11 mouse cellular contexts compared by ENCODE assay signal in genomic region chr10:94068701-94069100, GRCm38 (mm10). TPM values are rescaled to one million over a fixed set of nuclear protein-coding genes. Genes with fewer than 3 reads are reported as not detected.
DNase-seq lines count a peak whose midpoint lies in the region; ATAC-seq and TF ChIP-seq lines count a peak whose summit lies in the region.
"Had no signal": no experiment of that assay in that cellular context is flagged by ENCODE, and none has a peak within 500 bp of the region (broad histone marks: within the 10 kb centered on the region; RNA-seq: fewer than 3 reads in every experiment).

No protein-coding gene starts in this region.

- TF ChIP-seq EP300 in liver, postnatal 0 days (IDR thresholded peaks at IDR 0.05; ENCODE audit: low read depth): no peak; the same call in 1 of the 2 replicates

- H3K27me3 ChIP-seq in kidney, embryonic 15.5 days: no peaks in the 10 kb centered on the region
- no peaks in the 10 kb centered on the region for H3K27me3 ChIP-seq in liver, postnatal 0 days (ENCODE audit: insufficient read depth, low read length)
- no peaks in the 10 kb centered on the region for H3K27me3 ChIP-seq in midbrain, embryonic 15.5 days (replicated peaks)

- no peak overlapping the region for H3K4me3 ChIP-seq in kidney, embryonic 15.5 days (replicated peaks)
- H3K4me3 ChIP-seq in liver, postnatal 0 days (ENCODE audit: low read depth, low read length): no peak overlapping the region
- H3K4me3 ChIP-seq in midbrain, embryonic 15.5 days: no peak overlapping the region
- H3K4me3 ChIP-seq: myocyte had no signal

- TF ChIP-seq CTCF in liver, postnatal 0 days (IDR thresholded peaks at IDR 0.05; ENCODE audit: low read depth): peak; percentile 11; the same call in 1 of the 2 replicates

- H3K36me3 ChIP-seq in kidney, embryonic 15.5 days: no peaks in the 10 kb centered on the region
- H3K36me3 ChIP-seq in liver, postnatal 0 days (replicated peaks; ENCODE audit: insufficient read depth, low read length): 0 out of 2 replicates have a peak, but pooled peaks cover 3% of the 10 kb centered on the region
- no peaks in the 10 kb centered on the region for H3K36me3 ChIP-seq in midbrain, embryonic 15.5 days (replicated peaks)

- no peak overlapping the region for H3K9ac ChIP-seq in kidney, embryonic 15.5 days
- H3K9ac ChIP-seq in liver, postnatal 0 days (replicated peaks): no peak overlapping the region
- H3K9ac ChIP-seq in midbrain, embryonic 15.5 days: no peak overlapping the region

- peaks cover 9% of the 10 kb centered on the region for H3K4me1 ChIP-seq in kidney, embryonic 15.5 days
- H3K4me1 ChIP-seq in liver, postnatal 0 days (ENCODE audit: insufficient read depth): peaks cover 28% of the 10 kb centered on the region
- H3K4me1 ChIP-seq in midbrain, embryonic 15.5 days: no peaks in the 10 kb centered on the region

- peak; percentile 63; the same call in 1 of the 2 replicates for ATAC-seq in kidney, embryonic 15.5 days (replicated peaks; ENCODE audit: low FRiP score)
- ATAC-seq in liver, postnatal 0 days: peak; percentile 86
- ATAC-seq in midbrain, embryonic 15.5 days (replicated peaks): no peak

- peak; percentile 36 for DNase-seq in adrenal gland, adult 2 months
- no peak for DNase-seq in adrenal gland, adult 18-20 months (ENCODE audit: low spot score in 2 of 2)
- peak; percentile 13 for DNase-seq in ovary, adult 18-20 months (ENCODE audit: low spot score)
- no peak for DNase-seq in ovary, postnatal 10 days (ENCODE audit: low spot score)
- peak; percentile 65 for DNase-seq in liver, postnatal 0 days
- DNase-seq in thymus, postnatal 36 days: no peak
- DNase-seq: gastrocnemius, postnatal 36 days; thymus, postnatal 4 days had no signal

- no peaks in the 10 kb centered on the region for H3K9me3 ChIP-seq in kidney, embryonic 15.5 days (replicated peaks)
- no peaks in the 10 kb centered on the region for H3K9me3 ChIP-seq in liver, postnatal 0 days (ENCODE audit: low read length)
- no peaks in the 10 kb centered on the region for H3K9me3 ChIP-seq in midbrain, embryonic 15.5 days

- WGBS in kidney, embryonic 15.5 days: 61% methylated on average over 5 of the region's 5 CpGs
- 66% methylated on average over 5 of the region's 5 CpGs for WGBS in liver, postnatal 0 days (ENCODE audit: insufficient replicate concordance)
- 91% methylated on average over 5 of the region's 5 CpGs for WGBS in midbrain, embryonic 15.5 days

- no peak overlapping the region for H3K4me2 ChIP-seq in kidney, embryonic 15.5 days
- no peak overlapping the region for H3K4me2 ChIP-seq in liver, postnatal 0 days (ENCODE audit: low read depth, low read length)
- no peak overlapping the region for H3K4me2 ChIP-seq in midbrain, embryonic 15.5 days

- no peak overlapping the region for H3K27ac ChIP-seq in kidney, embryonic 15.5 days
- H3K27ac ChIP-seq in liver, postnatal 0 days (ENCODE audit: low read depth): peak overlapping the region; percentile 75
- no peak overlapping the region for H3K27ac ChIP-seq in midbrain, embryonic 15.5 days

RNA-seq across cellular contexts. Expression of gene Fgd6, which starts 32.9 kb away (rescaled TPM):
- 1 to 10 TPM; 4.5 to 5.6 TPM for total RNA-seq in adrenal gland, adult 2 months (2021)
- polyA plus RNA-seq in adrenal gland, adult 2 months (2012; rRNA removed): 0.64 and 0.80 TPM in 2 replicates
- total RNA-seq in adrenal gland, adult 18-20 months (2021): 1 to 10 TPM; 5.1 to 5.2 TPM
- 3.0 and 3.3 TPM in 2 replicates for polyA plus RNA-seq in kidney, embryonic 15.5 days (2015; fragmentation: Nextera tagmentation; extraction: Ambion mirVana)
- polyA plus RNA-seq in liver, postnatal 0 days (2015; fragmentation: Nextera tagmentation; extraction: Ambion mirVana): 2.4 TPM in 2 replicates
- polyA plus RNA-seq in midbrain, embryonic 15.5 days (2015; fragmentation: Nextera tagmentation; extraction: Ambion mirVana): 2.3 and 2.5 TPM in 2 replicates

RNA-seq across cellular contexts. Expression of gene Vezt, which starts 33.1 kb away (rescaled TPM):
- total RNA-seq in adrenal gland, adult 2 months (2021): 10 to 100 TPM; 20.9 to 22.1 TPM
- 4.6 and 6.6 TPM in 2 replicates for polyA plus RNA-seq in adrenal gland, adult 2 months (2012; rRNA removed)
- 10 to 100 TPM; 21.5 to 22.1 TPM for total RNA-seq in adrenal gland, adult 18-20 months (2021)
- polyA plus RNA-seq in kidney, embryonic 15.5 days (2015; fragmentation: Nextera tagmentation; extraction: Ambion mirVana): 23.6 TPM in 2 replicates
- polyA plus RNA-seq in liver, postnatal 0 days (2015; fragmentation: Nextera tagmentation; extraction: Ambion mirVana): 8.6 TPM in 2 replicates
- polyA plus RNA-seq in midbrain, embryonic 15.5 days (2015; fragmentation: Nextera tagmentation; extraction: Ambion mirVana): 59.0 and 62.5 TPM in 2 replicates

Comparison
In these comparisons a context has a peak if more than half of its experiments do, and no peak if none do; other contexts are left out.
1. DNase-seq: peak in adrenal gland, adult 2 months (single experiment), ovary, adult 18-20 months (single experiment) and liver, postnatal 0 days (single experiment); none in adrenal gland, adult 18-20 months (0 of 2), ovary, postnatal 10 days (single experiment) and thymus, postnatal 36 days (0 of 2).